Mouse (Mus musculus) intestine, postnatal 0 days (tissue): ENCODE results near the gene Elavl3. TPM values are rescaled to one million over a fixed set of nuclear protein-coding genes. Genes with fewer than 3 reads are reported as not detected.

Source experiments
- ATAC-seq: fragments of 200-750 bp; cut with Nextera tagmentation; 2 replicates; pipeline ENCODE4 v1.8.0; 2017; ENCODE audit warnings: mild to moderate bottlenecking, moderate TSS enrichment, moderate library complexity
- H3K27ac ChIP-seq: fragments of 300-500 bp; sonication (generic); 2 replicates; pipeline ENCODE4 v1.5.1; 2014; ENCODE audit warnings: mild to moderate bottlenecking, low read depth, low read length, moderate library complexity
- H3K27me3 ChIP-seq: fragments of 300-500 bp; sonication (generic); replicated peaks from 2 replicates; pipeline ENCODE4 v1.6.1; 2014; ENCODE audit warnings: low read length, mixed read lengths; ENCODE audit not compliant: control insufficient read depth, insufficient read depth
- H3K36me3 ChIP-seq: fragments of 300-500 bp; sonication (generic); 2 replicates; pipeline ENCODE4 v1.6.1; 2014; ENCODE audit warnings: mild to moderate bottlenecking, moderate library complexity; ENCODE audit not compliant: control insufficient read depth, insufficient read depth
- H3K4me1 ChIP-seq: fragments of 300-500 bp; sonication (generic); replicated peaks from 2 replicates; pipeline ENCODE4 v1.6.1; 2014; ENCODE audit warnings: antibody characterized with exemption, low read length, mixed read lengths; ENCODE audit not compliant: control insufficient read depth, insufficient read depth
- H3K4me2 ChIP-seq: fragments of 300-500 bp; sonication (generic); replicated peaks from 2 replicates; pipeline ENCODE4 v1.6.1; 2014; ENCODE audit warnings: low read depth, mild to moderate bottlenecking, moderate library complexity
- H3K4me3 ChIP-seq: fragments of 300-500 bp; sonication (generic); 2 replicates; pipeline ENCODE4 v1.5.1; 2014; ENCODE audit warnings: low read depth, low read length
- H3K9ac ChIP-seq: fragments of 300-500 bp; sonication (generic); 2 replicates; pipeline ENCODE4 v1.6.1; 2014; ENCODE audit warnings: mild to moderate bottlenecking, low read depth, low read length
- H3K9me3 ChIP-seq: fragments of 300-500 bp; sonication (generic); 2 replicates; pipeline ENCODE4 v1.6.1; 2016; ENCODE audit warnings: mixed run types; ENCODE audit not compliant: control insufficient read depth
- CTCF ChIP-seq: sonication (generic); IDR thresholded peaks from 2 replicates; pipeline ENCODE4 v1.5.1; 2016; ENCODE audit warnings: low read depth, mild to moderate bottlenecking, control low read depth, antibody characterized with exemption, moderate library complexity
- WGBS: fragments of 180-500 bp; shearing (Covaris S2); extraction: QIAGEN DNeasy Blood & Tissue Kit; methylation state at CpG from one replicate; pipeline ENCODE4 v1.1.7; 2014; 5-methylcytosine and 5-hydroxymethylcytosine counted together
- polyA plus RNA-seq: library from polyadenylated mRNA; unstranded; fragments of >200 nt; fragmentation: Nextera tagmentation; extraction: Ambion mirVana; gene quantifications from 2 replicates; pipeline ENCODE4 v1.2.1, GENCODE M21; 2015

Elavl3 gene
- polyA plus RNA-seq, 1 experiment from 2014 or later = 0.78 TPM

DNA sequence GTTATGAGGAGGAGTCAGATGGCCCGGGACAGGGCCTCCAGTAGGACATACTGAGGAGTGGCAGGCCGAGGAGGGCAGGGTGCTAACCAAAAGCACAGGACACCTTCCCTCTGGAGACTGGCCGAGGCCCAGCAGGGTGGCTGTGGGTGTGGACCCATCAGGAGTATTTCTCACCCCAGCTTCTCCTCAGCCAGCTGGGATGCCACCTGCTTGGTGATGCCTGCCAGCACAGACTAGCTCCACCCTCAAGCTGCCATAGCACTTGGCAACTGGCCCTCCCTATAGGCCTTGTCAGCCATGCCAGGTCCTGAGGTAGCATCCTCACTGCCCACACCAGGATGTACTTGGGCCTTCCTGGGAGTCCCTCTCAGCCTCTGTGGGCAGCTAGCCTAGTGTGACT is 12.5 kb upstream of the Elavl3 start:
- no peak overlapping the region for H3K9ac ChIP-seq
- TF ChIP-seq CTCF = no peak
- no peaks in the 10 kb centered on the region for H3K27me3 ChIP-seq
- no peak overlapping the region for H3K4me2 ChIP-seq
- H3K4me3 ChIP-seq = no peak overlapping the region
- H3K4me1 ChIP-seq = no peaks in the 10 kb centered on the region
- ATAC-seq = no peak
- H3K36me3 ChIP-seq = peaks cover 54% of the 10 kb centered on the region
- 90% methylated on average over 3 of the region's 3 CpGs for WGBS
- H3K9me3 ChIP-seq = no peaks in the 10 kb centered on the region
- no peak overlapping the region for H3K27ac ChIP-seq

DNA sequence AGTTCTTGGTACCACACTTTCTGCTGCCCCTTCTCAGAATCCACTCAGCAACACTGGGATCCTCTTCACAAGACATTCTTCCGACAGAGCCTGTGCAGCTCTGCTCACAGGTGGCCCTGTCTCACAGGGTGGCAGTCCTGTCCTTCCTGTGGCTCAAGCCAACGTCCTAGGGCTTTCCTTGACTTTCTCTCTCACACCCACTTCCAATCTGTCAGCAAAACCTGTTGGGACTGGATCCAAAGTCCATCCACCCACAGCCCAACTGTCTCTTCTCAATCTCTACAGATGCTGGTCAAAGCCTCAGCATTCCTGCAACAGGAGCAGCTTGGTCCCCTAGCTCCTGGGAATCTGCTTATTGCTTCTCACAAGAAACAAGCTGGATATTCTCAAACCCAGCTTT is 9.5 kb upstream of the Elavl3 start:
- Histone ChIP-seq H3K27me3 (no peaks in the 10 kb centered on the region), H3K4me2 (no peak overlapping the region), H3K36me3 (peaks cover 75% of the 10 kb centered on the region), H3K4me1 (no peaks in the 10 kb centered on the region), H3K4me3 (no peak overlapping the region), H3K9ac (no peak overlapping the region), H3K27ac (no peak overlapping the region), H3K9me3 (no peaks in the 10 kb centered on the region)
- ATAC-seq = no peak
- no peak for TF ChIP-seq CTCF
- WGBS = 57% methylated on average over 2 of the region's 2 CpGs

DNA sequence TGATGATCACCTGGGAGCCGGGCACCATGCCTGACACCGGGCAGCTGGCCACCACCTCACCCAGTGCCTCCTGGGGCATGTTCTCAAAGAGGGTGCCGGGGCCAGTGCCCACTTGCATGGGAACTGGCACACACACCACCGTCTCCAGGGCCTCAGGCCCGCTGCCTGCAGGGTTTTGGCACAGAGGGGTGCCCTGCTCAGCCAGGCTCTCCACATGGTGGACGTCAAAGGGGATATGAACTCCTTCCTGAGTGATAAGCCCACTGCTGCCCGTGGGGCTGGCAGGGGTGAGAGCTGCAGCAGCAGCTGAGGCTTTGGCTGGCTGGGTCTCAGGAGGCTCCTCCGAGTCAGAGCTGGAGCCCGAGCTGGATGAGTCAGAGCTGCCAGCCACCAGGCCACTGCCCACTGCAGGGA is 6.2 kb upstream of the Elavl3 start:
- Histone ChIP-seq H3K4me2 (no peak overlapping the region), H3K4me1 (0 out of 2 replicates have a peak, but pooled peaks cover 4% of the 10 kb centered on the region), H3K27ac (no peak overlapping the region), H3K27me3 (peaks cover 15% of the 10 kb centered on the region), H3K36me3 (peaks cover 49% of the 10 kb centered on the region), H3K9me3 (no peaks in the 10 kb centered on the region), H3K4me3 (no peak overlapping the region), H3K9ac (no peak overlapping the region)
- TF ChIP-seq CTCF = no peak
- no peak for ATAC-seq
- WGBS = 85% methylated on average over 9 of the region's 9 CpGs

DNA sequence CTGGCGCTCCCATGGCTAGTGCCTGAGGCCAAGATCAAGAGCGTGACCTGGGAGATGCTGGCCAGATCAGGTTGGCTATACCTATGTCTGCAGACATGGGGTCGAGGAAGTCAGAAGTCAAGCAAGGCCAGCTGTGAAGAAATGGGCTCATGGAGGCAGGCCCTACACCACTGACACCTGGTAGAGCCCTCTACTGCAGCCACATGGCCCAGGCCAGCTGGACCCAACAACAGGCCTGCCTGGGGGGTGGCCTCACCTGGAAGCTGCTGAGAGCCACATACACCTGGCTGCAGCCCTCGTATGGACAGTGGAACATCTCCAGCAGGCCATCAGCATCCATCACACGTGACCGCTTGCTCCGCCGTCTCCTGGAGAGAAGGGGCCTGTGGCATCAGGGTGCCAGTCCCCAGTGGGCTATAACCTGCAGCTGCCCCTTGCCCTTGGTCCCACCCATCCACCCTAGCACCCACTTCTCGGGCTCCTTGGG is 5.3 kb upstream of the Elavl3 start:
- H3K4me2 ChIP-seq = no peak overlapping the region
- no peak for ATAC-seq
- 0 out of 2 replicates have a peak, but pooled peaks cover 4% of the 10 kb centered on the region for H3K4me1 ChIP-seq
- WGBS = 91% methylated on average over 9 of the region's 9 CpGs
- no peak overlapping the region for H3K9ac ChIP-seq
- H3K36me3 ChIP-seq = peaks cover 40% of the 10 kb centered on the region
- H3K9me3 ChIP-seq = no peaks in the 10 kb centered on the region
- H3K27ac ChIP-seq = no peak overlapping the region
- peaks cover 24% of the 10 kb centered on the region for H3K27me3 ChIP-seq
- no peak for TF ChIP-seq CTCF
- no peak overlapping the region for H3K4me3 ChIP-seq

DNA sequence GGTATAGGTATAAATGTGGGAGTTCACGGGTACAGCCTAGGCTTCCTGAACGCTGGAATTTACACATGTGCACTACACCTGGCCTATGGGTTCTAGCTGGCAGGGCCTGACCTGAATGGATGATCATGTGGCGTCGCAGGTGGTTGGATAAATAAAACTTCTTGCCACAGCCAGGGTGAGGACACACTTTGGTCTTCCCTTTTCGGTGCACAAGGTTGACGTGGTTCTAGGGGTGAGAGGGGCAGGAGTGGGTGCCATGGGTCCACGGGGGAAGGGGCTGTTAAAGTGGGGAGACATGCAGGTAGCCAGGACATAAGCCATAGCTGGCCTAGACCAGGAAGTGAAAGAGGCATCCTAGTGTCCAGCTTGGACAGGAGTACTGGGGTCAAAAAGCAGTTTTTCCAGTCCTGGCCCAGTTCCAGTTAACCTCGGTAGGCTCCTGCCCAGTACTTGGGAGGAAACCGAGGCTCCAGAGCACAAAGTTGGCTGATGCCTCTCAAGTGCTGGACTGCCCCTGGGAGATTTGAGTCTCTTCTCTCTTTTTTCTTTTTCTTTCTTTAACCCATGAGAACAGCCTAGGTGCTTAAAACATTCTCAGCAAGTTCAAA is 4.6 kb upstream of the Elavl3 start:
- no peak for ATAC-seq
- Histone ChIP-seq H3K9me3 (no peaks in the 10 kb centered on the region), H3K27ac (no peak overlapping the region), H3K9ac (no peak overlapping the region), H3K4me2 (no peak overlapping the region), H3K4me1 (0 out of 2 replicates have a peak, but pooled peaks cover 4% of the 10 kb centered on the region), H3K4me3 (no peak overlapping the region), H3K36me3 (peaks cover 35% of the 10 kb centered on the region), H3K27me3 (peaks cover 31% of the 10 kb centered on the region)
- no peak for TF ChIP-seq CTCF
- 73% methylated on average over 9 of the region's 9 CpGs for WGBS

DNA sequence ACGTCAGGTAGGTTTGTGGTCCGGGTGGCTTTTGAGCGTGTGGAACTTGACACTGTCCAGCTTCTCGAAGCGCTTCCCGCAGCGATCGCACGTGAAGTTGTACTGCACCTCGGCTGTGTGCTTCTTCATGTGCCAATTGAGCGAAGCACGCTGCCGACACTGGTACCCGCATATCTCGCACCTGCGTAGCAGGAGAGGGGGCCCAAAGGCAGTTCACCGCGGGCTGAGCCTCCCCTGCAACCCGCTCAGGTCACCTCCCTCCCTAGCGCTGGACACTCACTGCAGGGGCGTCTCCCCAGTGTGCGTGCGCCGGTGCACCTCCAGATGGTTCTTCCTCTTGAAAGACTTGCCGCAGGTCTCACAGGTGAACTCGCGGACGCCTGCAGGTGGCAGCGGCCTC is 3.9 kb upstream of the Elavl3 start:
- no peak for TF ChIP-seq CTCF
- 0 out of 2 replicates have a peak, but pooled peaks cover 4% of the 10 kb centered on the region for H3K4me1 ChIP-seq
- WGBS = 27% methylated on average over 29 of the region's 29 CpGs
- no peaks in the 10 kb centered on the region for H3K9me3 ChIP-seq
- no peak for ATAC-seq
- H3K27me3 ChIP-seq = peaks cover 38% of the 10 kb centered on the region
- H3K36me3 ChIP-seq = peaks cover 30% of the 10 kb centered on the region
- H3K4me2 ChIP-seq = no peak overlapping the region
- H3K4me3 ChIP-seq = no peak overlapping the region
- no peak overlapping the region for H3K27ac ChIP-seq
- H3K9ac ChIP-seq = no peak overlapping the region
